Comparison of ENCODE assay signal across 29 mouse cellular contexts in genomic region chr17:47917907-47918306, GRCm38 (mm10). TPM values are rescaled to one million over a fixed set of nuclear protein-coding genes. Genes with fewer than 3 reads are reported as not detected.
DNase-seq lines count a peak whose midpoint lies in the region; ATAC-seq and TF ChIP-seq lines count a peak whose summit lies in the region.
"Had no signal": no experiment of that assay in that cellular context is flagged by ENCODE, and none has a peak within 500 bp of the region (broad histone marks: within the 10 kb centered on the region; RNA-seq: fewer than 3 reads in every experiment).

No protein-coding gene starts in this region.

- TF ChIP-seq CTCF in small intestine, adult 2 months (IDR thresholded peaks at IDR 0.05; ENCODE audit: extremely low read depth, insufficient read length, insufficient replicate concordance, low read depth, low read length): peak; percentile 14; the same call in 1 of the 2 replicates

- H3K27me3 ChIP-seq in heart, embryonic 10.5 days (ENCODE audit: insufficient read depth, poor library complexity, severe bottlenecking): peaks cover 5% of the 10 kb centered on the region; the same call in 1 of the 2 replicates
- H3K27me3 ChIP-seq in heart, embryonic 11.5 days (ENCODE audit: control insufficient read depth, insufficient read depth, low read length): no peaks in the 10 kb centered on the region
- peaks cover 39% of the 10 kb centered on the region for H3K27me3 ChIP-seq in liver, embryonic 12.5 days (replicated peaks)
- peaks cover 21% of the 10 kb centered on the region for H3K27me3 ChIP-seq in liver, embryonic 11.5 days (replicated peaks; ENCODE audit: control insufficient read depth, insufficient read depth, low read length)
- no peaks in the 10 kb centered on the region for H3K27me3 ChIP-seq in intestine, embryonic 15.5 days (replicated peaks)
- H3K27me3 ChIP-seq in small intestine, adult 2 months (ENCODE audit: control insufficient read depth, insufficient read depth, low read length): no peaks in the 10 kb centered on the region

- no peak for TF ChIP-seq POLR2A in small intestine, adult 2 months (IDR thresholded peaks at IDR 0.05; ENCODE audit: low read depth, low read length)

- DNase-seq in heart, embryonic 10.5 days (ENCODE audit: low spot score): no peak
- no peak for DNase-seq in liver, embryonic 11.5 days (ENCODE audit: low spot score)
- no peak for DNase-seq in urinary bladder, postnatal 10 days (ENCODE audit: low spot score)
- DNase-seq: adrenal gland, postnatal 14 days; cerebellum, adult 11 months; cerebellum, adult 9-10 months; cerebellum, postnatal 36 days; forebrain, postnatal 0 days; gastrocnemius, postnatal 14 days; heart, postnatal 10 days; kidney, adult 9 months; kidney, postnatal 14 days; layer of hippocampus, adult 9-11 months; lung, adult 18-20 months; right cerebral cortex, postnatal 4 days; thymus, adult 2 months; thymus, postnatal 36 days had no signal

- H3K9ac ChIP-seq in heart, embryonic 11.5 days (ENCODE audit: low read depth, low read length): no peak overlapping the region
- H3K9ac ChIP-seq in liver, embryonic 12.5 days: no peak overlapping the region
- H3K9ac ChIP-seq in liver, embryonic 11.5 days (ENCODE audit: low read depth, low read length): no peak overlapping the region
- H3K9ac ChIP-seq in intestine, embryonic 15.5 days: no peak overlapping the region
- H3K9ac ChIP-seq: forebrain, postnatal 0 days; heart, embryonic 13.5 days; hindbrain, embryonic 15.5 days; limb, embryonic 12.5 days; neural tube, embryonic 12.5 days had no signal

- H3K4me1 ChIP-seq in heart, embryonic 10.5 days: peaks cover 63% of the 10 kb centered on the region
- H3K4me1 ChIP-seq in heart, embryonic 11.5 days (ENCODE audit: control insufficient read depth, insufficient read depth, low read length): peaks cover 17% of the 10 kb centered on the region
- peaks cover 65% of the 10 kb centered on the region for H3K4me1 ChIP-seq in liver, embryonic 12.5 days
- H3K4me1 ChIP-seq in liver, embryonic 11.5 days (replicated peaks; ENCODE audit: control insufficient read depth, insufficient read depth, low read length): peaks cover 41% of the 10 kb centered on the region
- peaks cover 67% of the 10 kb centered on the region for H3K4me1 ChIP-seq in intestine, embryonic 15.5 days (replicated peaks)
- peaks cover 15% of the 10 kb centered on the region for H3K4me1 ChIP-seq in small intestine, adult 2 months (ENCODE audit: control insufficient read depth, insufficient read depth, insufficient read length, low read length)

- H3K9me3 ChIP-seq in heart, embryonic 10.5 days: no peaks in the 10 kb centered on the region
- no peaks in the 10 kb centered on the region for H3K9me3 ChIP-seq in heart, embryonic 11.5 days (replicated peaks; ENCODE audit: control insufficient read depth, low read length)
- H3K9me3 ChIP-seq in liver, embryonic 12.5 days (replicated peaks): no peaks in the 10 kb centered on the region
- H3K9me3 ChIP-seq in liver, embryonic 11.5 days (ENCODE audit: control insufficient read depth, low read length): no peaks in the 10 kb centered on the region
- H3K9me3 ChIP-seq in intestine, embryonic 15.5 days: no peaks in the 10 kb centered on the region
- H3K9me3 ChIP-seq: heart, embryonic 13.5 days; hindbrain, embryonic 15.5 days; limb, embryonic 12.5 days; neural tube, embryonic 12.5 days had no signal

- ATAC-seq in heart, embryonic 11.5 days (replicated peaks; ENCODE audit: insufficient number of reproducible peaks, low FRiP score, low TSS enrichment): no peak
- no peak for ATAC-seq in liver, embryonic 12.5 days
- ATAC-seq in liver, embryonic 11.5 days (replicated peaks; ENCODE audit: low FRiP score): no peak
- peak; percentile 31; the same call in 1 of the 2 replicates for ATAC-seq in intestine, embryonic 15.5 days
- ATAC-seq: forebrain, postnatal 0 days; inflammation-experienced regulatory T-cells, adult 6 months; lung, postnatal 0 days had no signal

- WGBS in heart, embryonic 10.5 days: 60% methylated on average over 5 of the region's 5 CpGs
- 64% methylated on average over 5 of the region's 5 CpGs for WGBS in heart, embryonic 11.5 days (ENCODE audit: insufficient replicate concordance)
- 68% methylated on average over 5 of the region's 5 CpGs for WGBS in liver, embryonic 12.5 days (ENCODE audit: insufficient replicate concordance)
- 67% methylated on average over 5 of the region's 5 CpGs for WGBS in liver, embryonic 11.5 days
- 53% methylated on average over 5 of the region's 5 CpGs for WGBS in intestine, embryonic 15.5 days
- 30% methylated on average over 5 of the region's 5 CpGs for WGBS in small intestine, adult 2 months

- peaks cover 47% of the 10 kb centered on the region for H3K36me3 ChIP-seq in heart, embryonic 10.5 days
- peaks cover 2% of the 10 kb centered on the region; the same call in 1 of the 2 replicates for H3K36me3 ChIP-seq in heart, embryonic 11.5 days (ENCODE audit: control insufficient read depth, insufficient read depth, low read length)
- peaks cover 4% of the 10 kb centered on the region for H3K36me3 ChIP-seq in liver, embryonic 12.5 days
- peaks cover 11% of the 10 kb centered on the region; the same call in 1 of the 2 replicates for H3K36me3 ChIP-seq in liver, embryonic 11.5 days (ENCODE audit: control insufficient read depth, insufficient read depth, low read length)
- no peaks in the 10 kb centered on the region for H3K36me3 ChIP-seq in intestine, embryonic 15.5 days
- 0 out of 2 replicates have a peak, but pooled peaks cover 5% of the 10 kb centered on the region for H3K36me3 ChIP-seq in small intestine, adult 2 months (ENCODE audit: control insufficient read depth, insufficient read depth, low read length)
- H3K36me3 ChIP-seq: hindbrain, embryonic 15.5 days had no signal

- H3K4me2 ChIP-seq in heart, embryonic 11.5 days: no peak overlapping the region
- H3K4me2 ChIP-seq in liver, embryonic 12.5 days: peak overlapping the region; percentile 22
- no peak overlapping the region; the same call in 1 of the 2 replicates for H3K4me2 ChIP-seq in liver, embryonic 11.5 days
- H3K4me2 ChIP-seq in intestine, embryonic 15.5 days (replicated peaks): peak overlapping the region; percentile 26; the same call in 1 of the 2 replicates
- H3K4me2 ChIP-seq: heart, embryonic 13.5 days; hindbrain, embryonic 15.5 days; limb, embryonic 12.5 days; neural tube, embryonic 12.5 days had no signal

- peak overlapping the region; percentile 36; the same call in 1 of the 2 replicates for H3K27ac ChIP-seq in heart, embryonic 10.5 days
- H3K27ac ChIP-seq in heart, embryonic 11.5 days (ENCODE audit: low read depth, low read length): no peak overlapping the region
- no peak overlapping the region; the same call in 1 of the 2 replicates for H3K27ac ChIP-seq in liver, embryonic 12.5 days
- no peak overlapping the region for H3K27ac ChIP-seq in liver, embryonic 11.5 days (ENCODE audit: low read depth, low read length)
- H3K27ac ChIP-seq in intestine, embryonic 15.5 days: no peak overlapping the region
- H3K27ac ChIP-seq in small intestine, adult 2 months (ENCODE audit: insufficient read depth, low read depth, low read length): no peak overlapping the region
- H3K27ac ChIP-seq: heart, embryonic 13.5 days; hindbrain, embryonic 15.5 days; limb, embryonic 12.5 days; macrophage; neural tube, embryonic 12.5 days had no signal

- no peak overlapping the region for H3K4me3 ChIP-seq in heart, embryonic 10.5 days
- H3K4me3 ChIP-seq in heart, embryonic 11.5 days (ENCODE audit: low read depth, low read length): no peak overlapping the region
- no peak overlapping the region for H3K4me3 ChIP-seq in liver, embryonic 12.5 days
- H3K4me3 ChIP-seq in liver, embryonic 11.5 days (ENCODE audit: low read depth, low read length): no peak overlapping the region
- no peak overlapping the region for H3K4me3 ChIP-seq in intestine, embryonic 15.5 days (replicated peaks)
- H3K4me3 ChIP-seq in small intestine, adult 2 months (ENCODE audit: low read depth, low read length): no peak overlapping the region
- H3K4me3 ChIP-seq: heart, embryonic 13.5 days; hindbrain, embryonic 15.5 days; limb, embryonic 12.5 days; myocyte; neural tube, embryonic 12.5 days had no signal

RNA-seq across cellular contexts. Expression of gene Foxp4, which starts 6.5 kb away (rescaled TPM):
- 12.4 and 27.3 TPM in 2 replicates for polyA plus RNA-seq in heart, embryonic 10.5 days (2016; fragmentation: Nextera tagmentation; extraction: Ambion mirVana)
- 15.6 and 21.1 TPM in 2 replicates for polyA plus RNA-seq in heart, embryonic 11.5 days (2014; fragmentation: Nextera tagmentation; extraction: Ambion mirVana)
- polyA plus RNA-seq in liver, embryonic 12.5 days (2016; fragmentation: Nextera tagmentation; extraction: Ambion mirVana): 13.7 and 13.9 TPM in 2 replicates
- polyA plus RNA-seq in liver, embryonic 11.5 days (2014; fragmentation: Nextera tagmentation; extraction: Ambion mirVana): 21.3 and 21.6 TPM in 2 replicates
- 22.3 and 24.9 TPM in 2 replicates for polyA plus RNA-seq in intestine, embryonic 15.5 days (2015; fragmentation: Nextera tagmentation; extraction: Ambion mirVana)
- 66.9 and 126 TPM in 2 replicates for polyA plus RNA-seq in small intestine, adult 2 months (2012; rRNA removed)

Comparison
In these comparisons a context has a peak if more than half of its experiments do, and no peak if none do; other contexts are left out.
1. H3K4me2 ChIP-seq: peak in liver, embryonic 12.5 days (single experiment) and intestine, embryonic 15.5 days (single experiment); none in heart, embryonic 11.5 days (single experiment) and liver, embryonic 11.5 days (single experiment).